Mouse (Mus musculus) adrenal gland (tissue): ENCODE results near the gene Smarca2.

Experiments used
- intact Hi-C: fragments of 180-260 bp; cut with DNase I; formaldehyde crosslinking; loops from one replicate; pipeline ENCODE4 v1.15.1; 2025

Gene Smarca2

DNA sequence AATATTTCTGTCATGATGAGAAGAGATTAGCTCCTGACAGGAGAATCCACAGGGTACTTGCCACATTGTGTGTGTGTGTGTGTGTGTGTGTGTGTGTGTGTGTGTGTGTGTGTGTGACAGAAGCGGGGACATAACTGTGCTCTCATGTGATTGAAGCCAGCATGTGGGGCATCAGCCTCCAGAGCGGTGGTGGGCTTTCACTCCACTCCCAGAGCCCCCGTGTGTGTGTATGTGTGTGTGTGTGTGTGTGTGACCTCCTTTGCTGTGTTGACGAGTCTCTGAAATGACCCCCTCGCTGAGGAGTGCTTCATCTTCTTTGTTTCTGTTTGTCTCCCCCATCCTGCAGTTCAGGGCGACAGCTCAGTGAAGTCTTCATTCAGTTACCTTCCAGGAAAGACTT is 165.7 kb downstream of the Smarca2 start:
- intact Hi-C loops = no loop called here

DNA sequence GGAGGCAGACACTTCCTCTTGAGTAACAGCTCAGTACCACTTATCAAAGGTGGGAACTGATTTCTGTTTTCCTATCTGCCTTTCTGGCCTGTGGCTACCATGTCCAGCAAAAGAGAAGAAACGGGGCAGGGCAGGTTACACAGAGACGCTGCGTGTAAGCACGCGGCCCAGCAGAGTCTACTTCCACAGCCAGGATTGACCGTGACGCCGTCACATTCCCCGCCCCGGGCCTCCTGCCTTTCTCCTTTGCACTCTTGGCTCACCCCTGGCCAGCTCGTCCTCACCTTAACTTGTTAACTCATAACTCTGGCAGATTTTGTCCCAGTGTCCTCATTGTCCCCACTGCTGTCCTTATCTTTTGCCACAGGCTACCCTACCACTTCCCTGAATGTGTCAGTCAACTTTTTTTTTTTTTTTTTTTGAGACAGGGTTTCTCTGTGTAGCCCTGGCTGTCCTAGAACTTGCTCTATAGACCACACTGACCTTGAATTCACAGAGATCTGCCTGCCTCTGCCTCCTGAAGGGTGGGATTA is 167.3 kb downstream of the Smarca2 start:
- intact Hi-C loops = no loop called here

DNA sequence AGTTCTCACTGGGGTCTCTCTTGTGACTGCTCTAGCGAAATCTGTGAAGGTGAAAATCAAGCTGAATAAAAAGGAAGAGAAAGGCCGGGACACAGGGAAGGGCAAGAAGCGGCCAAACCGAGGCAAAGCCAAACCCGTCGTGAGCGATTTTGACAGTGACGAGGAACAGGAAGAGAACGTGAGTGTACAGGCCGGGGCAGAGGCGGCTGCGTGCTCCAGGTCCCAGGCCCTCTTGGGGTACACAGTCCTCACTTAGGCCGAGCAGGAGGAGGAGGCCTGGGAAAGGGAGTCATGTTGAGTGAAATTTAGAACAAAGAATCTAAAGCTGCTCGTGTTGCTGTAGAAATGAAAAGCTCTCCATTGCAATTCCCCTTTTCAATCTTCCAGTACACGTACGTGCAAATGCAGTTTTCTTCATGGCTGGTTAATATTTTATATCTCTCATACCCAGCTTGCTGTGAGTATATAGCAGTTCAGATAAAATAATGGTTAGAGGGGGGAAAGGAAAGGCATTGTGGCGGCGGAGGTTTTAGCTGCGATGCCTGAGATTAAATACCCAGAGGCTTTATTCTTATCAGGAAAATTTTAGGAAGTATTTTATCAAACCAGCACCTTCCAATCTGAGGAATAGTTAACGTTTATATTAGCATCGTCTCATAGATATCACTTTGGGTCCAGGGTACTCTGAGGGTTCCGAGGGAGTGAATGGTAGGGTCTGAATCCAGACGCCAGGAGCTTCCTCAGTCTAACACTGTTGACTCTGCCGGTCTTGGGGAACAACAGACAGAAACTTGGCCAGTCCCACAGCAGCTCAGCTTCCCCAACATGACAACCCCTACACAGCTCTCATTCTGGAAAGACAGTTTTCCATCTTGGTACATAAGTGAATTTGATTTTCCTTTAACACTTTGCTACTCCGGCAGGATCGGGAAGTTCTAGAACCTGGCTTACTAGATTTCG is 171.5 kb downstream of the Smarca2 start:
- intact Hi-C loops = no loop called here

DNA sequence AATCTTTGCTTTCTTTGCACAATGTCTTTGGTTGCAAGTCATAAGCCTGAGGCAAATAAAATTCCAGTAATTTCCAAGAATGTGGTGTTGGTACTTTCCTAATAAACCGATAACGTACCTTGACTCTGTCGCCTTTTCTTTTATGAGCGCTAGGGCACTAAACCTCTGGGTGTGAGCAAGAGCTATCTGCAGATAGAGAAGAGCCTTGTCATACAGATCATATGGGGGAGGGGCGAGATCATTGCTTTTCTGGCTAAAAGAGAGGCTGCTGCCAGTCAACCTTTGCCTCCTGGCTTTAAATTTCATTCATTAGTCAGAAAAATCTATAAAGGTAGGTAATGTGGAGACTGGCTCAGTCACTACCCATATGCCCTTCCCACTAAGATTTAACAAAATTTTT is 173.3 kb downstream of the Smarca2 start:
- intact Hi-C loops = no loop called here

DNA sequence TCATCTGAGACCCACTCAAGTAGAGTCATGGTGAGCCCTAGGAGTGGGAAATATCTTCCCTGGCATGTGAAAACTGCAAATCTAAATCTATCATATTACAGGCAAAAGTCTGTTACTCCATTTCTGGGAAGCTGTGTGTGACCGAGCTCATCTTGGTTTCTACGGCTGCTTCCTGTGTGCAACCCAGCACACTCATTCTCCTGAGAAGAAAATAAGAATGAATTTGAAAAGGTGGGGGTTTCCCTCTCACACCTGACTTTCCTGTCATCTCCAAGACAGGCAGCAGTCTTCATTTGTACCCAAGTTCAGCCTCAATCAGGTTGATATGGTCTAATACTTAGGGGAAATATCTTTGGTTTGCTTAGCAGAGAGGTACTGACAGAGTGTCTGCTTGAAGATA is 176.4 kb downstream of the Smarca2 start:
- intact Hi-C loops = no loop called here

DNA sequence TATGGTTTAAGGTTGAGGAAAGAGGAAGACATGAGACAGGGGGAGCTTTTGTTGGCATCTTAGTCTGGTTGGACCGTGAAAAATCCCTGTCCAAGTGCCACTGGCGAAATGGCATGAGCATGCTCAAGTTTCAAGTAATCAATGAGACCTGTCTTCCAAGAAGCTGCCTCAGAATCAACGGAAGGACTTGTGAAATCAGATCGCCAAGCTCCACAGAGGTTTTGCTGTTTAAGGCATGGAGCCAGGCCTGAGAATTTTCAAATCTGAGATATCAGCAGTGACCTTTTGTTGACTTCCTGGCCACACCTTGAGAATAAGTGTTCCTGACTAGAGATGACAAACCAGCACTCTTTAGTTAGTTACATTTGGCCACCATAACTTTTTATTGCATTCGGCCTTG is 183.6 kb downstream of the Smarca2 start:
- intact Hi-C loops = no loop called here

DNA sequence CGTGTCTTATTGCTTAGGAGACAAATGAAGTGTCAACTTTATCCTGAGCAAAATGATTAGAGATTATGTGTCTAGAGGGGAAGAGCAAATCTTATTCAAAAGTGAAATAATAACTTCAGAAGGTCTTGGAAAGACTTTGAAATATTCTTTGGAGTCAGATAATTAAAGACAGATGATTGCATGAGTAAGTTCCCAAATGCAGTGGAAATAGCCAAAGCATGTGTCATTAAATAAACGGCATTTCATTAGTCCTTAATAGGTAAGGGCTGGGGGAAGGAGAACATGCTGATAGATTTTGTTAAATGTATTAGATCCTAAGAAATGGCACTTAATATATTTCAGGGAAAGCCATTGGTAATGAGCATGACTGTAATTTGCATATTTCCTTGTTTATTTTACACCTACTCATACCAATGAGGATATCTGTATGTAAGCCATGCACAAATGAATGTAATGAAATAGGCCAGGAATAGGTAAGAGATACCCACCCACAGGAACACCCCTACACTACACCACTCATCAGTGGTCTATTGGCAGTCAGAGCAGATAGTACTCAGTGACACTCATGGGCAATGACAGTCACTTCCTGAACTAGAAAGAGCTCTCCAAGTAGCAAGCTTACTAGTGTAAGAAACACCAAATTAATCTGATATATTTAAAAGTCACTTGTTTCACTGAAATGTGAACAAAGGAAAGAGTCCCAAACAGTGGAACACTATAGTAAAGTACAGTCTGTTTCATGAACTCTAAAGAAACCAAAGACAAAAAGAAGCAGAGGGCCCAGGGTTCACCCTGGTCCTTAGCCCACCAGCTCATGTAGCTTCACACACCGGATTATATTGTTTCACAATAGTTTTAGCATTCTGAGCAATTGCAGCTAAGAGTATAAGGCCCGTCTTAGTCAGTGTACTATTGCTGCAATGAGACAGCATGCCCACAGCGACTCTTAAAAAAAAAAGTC is 185.8 kb downstream of the Smarca2 start:
- intact Hi-C loops = no loop called here

DNA sequence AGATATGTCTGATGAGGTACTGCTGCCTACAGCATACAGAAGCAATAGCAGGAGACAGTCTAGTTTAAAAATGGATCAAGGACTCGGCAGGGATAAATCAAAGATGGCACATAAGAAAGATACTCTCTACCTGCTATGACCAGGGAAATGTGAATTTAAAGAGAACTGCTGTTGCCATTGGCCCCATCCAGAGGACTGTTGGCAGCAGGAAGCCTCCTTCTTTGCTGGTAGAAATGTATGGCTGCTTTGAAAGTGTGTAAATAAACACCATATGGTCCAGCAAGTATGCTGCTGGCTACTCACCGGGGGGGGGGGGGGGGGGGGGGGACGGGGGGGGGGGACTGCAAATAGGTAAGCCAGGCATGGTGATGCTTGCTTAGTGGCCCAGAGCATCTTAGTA is 189.5 kb downstream of the Smarca2 start:
- intact Hi-C loops = no loop called here

DNA sequence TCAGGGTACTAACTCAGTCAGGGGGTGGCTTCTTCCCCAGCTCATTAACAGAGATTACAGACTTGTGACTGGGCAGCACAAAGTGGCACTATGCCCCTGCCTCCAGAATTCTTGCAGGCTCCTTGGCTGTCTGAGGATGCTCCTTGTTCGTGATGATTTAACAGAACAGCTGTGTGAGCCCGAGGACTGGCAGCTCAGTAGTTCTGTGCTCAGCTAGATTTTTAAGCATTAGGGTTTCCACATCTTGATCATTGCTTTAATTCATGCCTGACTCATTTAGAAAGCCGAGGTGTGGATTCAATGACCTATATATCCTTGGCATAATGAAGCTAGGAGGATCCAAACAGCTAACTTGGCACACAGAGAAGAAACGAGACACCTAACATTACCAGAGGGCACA is 191.2 kb downstream of the Smarca2 start:
- intact Hi-C loops = no loop called here

DNA sequence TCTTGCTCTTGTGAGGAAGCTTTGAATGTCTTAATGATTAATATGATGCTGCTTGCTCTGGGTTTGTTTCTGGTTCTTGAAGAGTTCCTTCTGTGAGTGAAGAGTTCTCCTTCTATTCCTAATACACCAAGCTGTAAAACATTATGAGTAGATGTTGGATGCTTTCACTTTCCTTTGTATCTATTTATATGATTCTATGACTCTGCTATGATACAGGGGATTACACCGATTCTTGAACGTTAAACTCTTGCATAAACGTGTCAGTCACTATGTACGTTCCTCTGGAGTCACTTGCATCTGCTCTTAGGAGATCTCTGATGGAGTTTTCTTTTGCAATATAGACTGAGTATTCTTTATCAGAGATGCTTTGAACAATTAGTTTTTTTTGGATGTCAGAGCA is 199.6 kb downstream of the Smarca2 start:
- intact Hi-C loops = no loop called here

DNA sequence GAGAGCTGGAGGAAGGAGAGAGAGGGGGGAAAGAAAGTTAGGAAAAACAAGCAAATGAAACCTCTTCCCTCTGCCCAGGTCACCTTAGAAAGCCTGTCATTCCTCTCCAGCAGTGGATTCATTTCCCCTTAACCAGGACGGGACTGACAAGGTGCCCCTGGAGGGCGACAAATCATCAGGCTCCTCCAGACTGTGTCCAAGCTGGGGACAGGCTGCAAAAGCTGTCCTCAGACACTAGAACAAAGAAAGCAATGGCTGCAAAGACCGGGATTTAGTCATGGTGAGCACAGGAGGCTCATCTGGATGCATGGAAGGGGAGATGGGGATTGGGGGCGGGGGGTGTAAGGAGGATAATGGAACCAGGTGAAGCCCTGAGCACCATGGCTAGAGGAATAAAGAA is 209.8 kb downstream of the Smarca2 start:
- intact Hi-C loops = no loop called here

DNA sequence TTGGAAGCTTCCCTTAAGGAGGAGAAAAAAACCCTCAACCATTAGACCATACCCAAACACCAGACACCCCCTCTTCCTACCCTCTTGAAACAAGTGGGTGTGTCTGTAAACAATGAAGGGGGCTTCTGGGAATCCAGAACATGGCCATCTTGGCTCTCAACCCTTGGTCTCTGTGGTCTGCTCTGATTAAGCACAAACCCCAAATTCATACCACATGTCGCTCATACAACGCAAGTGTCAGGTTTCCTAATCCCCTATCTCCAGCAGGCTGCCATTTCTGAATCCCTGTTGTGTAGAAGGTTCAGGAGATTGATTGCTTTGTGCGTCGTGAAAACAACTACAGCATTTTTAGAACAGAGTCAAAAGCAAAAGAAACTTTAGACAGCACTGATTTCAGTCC is 213.1 kb downstream of the Smarca2 start:
- intact Hi-C loops = no loop called here
